Mouse (Mus musculus) MEL (cell line): ENCODE measurements around the gene Rabl2. TPM values are rescaled to one million over a fixed set of nuclear protein-coding genes. Genes with fewer than 3 reads are reported as not detected.

Source experiments
- DNase-seq: peaks from one replicate; pipeline ENCODE4 v3.0.0; 2011; ENCODE audit warnings: low read depth, low spot score
- H3K27ac ChIP-seq: 2 replicates; pipeline ENCODE4 v1.5.1; 2012; ENCODE audit warnings: low read depth, mild to moderate bottlenecking, control low read depth, low read length, moderate library complexity; ENCODE audit not compliant: control insufficient read depth
- H3K27me3 ChIP-seq, 2 experiments: fragments of 150-350 bp in 1 of 2; sonication (generic) in 1 of 2; 2 replicates each; pipeline ENCODE4 v1.6.1; 2012; ENCODE audit warnings: low read length in 2 of 2, mild to moderate bottlenecking in 2 of 2, improper control_type of control experiment in 1 of 2, moderate library complexity in 1 of 2; ENCODE audit not compliant: insufficient read depth in 2 of 2, control insufficient read depth in 1 of 2
- H3K36me3 ChIP-seq, 2 experiments: 2 replicates each; pipeline ENCODE4 v1.6.1; 2012 to 2014; ENCODE audit warnings: low read length in 2 of 2, improper control_type of control experiment in 1 of 2, inconsistent platforms in 1 of 2, mild to moderate bottlenecking in 1 of 2; ENCODE audit not compliant: insufficient read depth in 2 of 2, control insufficient read depth in 1 of 2
- H3K4me1 ChIP-seq, 2 experiments: fragments of 150-350 bp in 1 of 2; sonication (generic) in 1 of 2; 2 replicates each; pipeline ENCODE4 v1.6.1; 2012; ENCODE audit warnings: low read length in 2 of 2, improper control_type of control experiment in 1 of 2, mild to moderate bottlenecking in 1 of 2; ENCODE audit not compliant: insufficient read depth in 2 of 2, control insufficient read depth in 1 of 2
- H3K4me3 ChIP-seq, 2 experiments: fragments of 150-350 bp in 1 of 2; sonication (generic) in 1 of 2; 2 replicates each; pipeline ENCODE4 v1.5.1; 2012; ENCODE audit warnings: low read depth in 2 of 2, low read length in 2 of 2, mild to moderate bottlenecking in 2 of 2, moderate library complexity in 2 of 2, control low read depth in 1 of 2, improper control_type of control experiment in 1 of 2; ENCODE audit not compliant: control insufficient read depth in 1 of 2, insufficient read depth in 1 of 2
- H3K79me2 ChIP-seq: 2 replicates; pipeline ENCODE4 v1.6.1; 2012; ENCODE audit warnings: mild to moderate bottlenecking, low read length, moderate library complexity; ENCODE audit not compliant: control insufficient read depth, poor library complexity, insufficient read depth
- H3K9ac ChIP-seq: 2 replicates; pipeline ENCODE4 v1.6.1; 2012; ENCODE audit warnings: low read depth, mild to moderate bottlenecking, control low read depth, low read length, moderate library complexity; ENCODE audit not compliant: control insufficient read depth, poor library complexity, severe bottlenecking
- H3K9me3 ChIP-seq: fragments of 150-350 bp; sonication (generic); replicated peaks from 2 replicates; pipeline ENCODE4 v1.6.1; 2012; ENCODE audit warnings: mild to moderate bottlenecking, low read length, improper control_type of control experiment, moderate library complexity; ENCODE audit not compliant: insufficient read depth
- BHLHE40 ChIP-seq: IDR thresholded peaks from 2 replicates; pipeline ENCODE4 v1.6.1; 2012; ENCODE audit warnings: low read depth, mild to moderate bottlenecking, inconsistent platforms, low read length, improper control_type of control experiment, borderline replicate concordance
- CHD1 ChIP-seq: IDR thresholded peaks from 2 replicates; pipeline ENCODE4 v1.6.1; 2012; ENCODE audit warnings: low read depth, mild to moderate bottlenecking, inconsistent platforms, low read length, improper control_type of control experiment
- CHD2 ChIP-seq: IDR thresholded peaks from 2 replicates; pipeline ENCODE4 v1.6.1; 2011; ENCODE audit warnings: low read length, improper control_type of control experiment
- CTCF ChIP-seq, 3 experiments: IDR thresholded peaks in 2 of 3; conservative IDR thresholded peaks in 1 of 3; 2 replicates each; pipeline ENCODE4 v1.5.1; 2011 to 2012; ENCODE audit warnings: low read length in 3 of 3, low read depth in 2 of 3, mild to moderate bottlenecking in 2 of 3, improper control_type of control experiment in 1 of 3, inconsistent platforms in 1 of 3, mixed read lengths in 1 of 3, moderate library complexity in 1 of 3; ENCODE audit not compliant: control insufficient read depth in 1 of 3, insufficient read depth in 1 of 3, poor library complexity in 1 of 3, severe bottlenecking in 1 of 3
- E2F4 ChIP-seq: IDR thresholded peaks from 2 replicates; pipeline ENCODE4 v1.6.1; 2011; ENCODE audit warnings: low read depth, low read length, improper control_type of control experiment, borderline replicate concordance
- ELF1 ChIP-seq: IDR thresholded peaks from 2 replicates; pipeline ENCODE4 v1.6.1; 2014; ENCODE audit warnings: low read depth, mild to moderate bottlenecking, inconsistent platforms, low read length, improper control_type of control experiment, moderate library complexity
- EP300 ChIP-seq, 2 experiments: IDR thresholded peaks; 2 replicates each; pipeline ENCODE4 v1.6.1; 2011; ENCODE audit warnings: improper control_type of control experiment in 2 of 2, low read length in 2 of 2, low read depth in 1 of 2, mild to moderate bottlenecking in 1 of 2
- ETS1 ChIP-seq: IDR thresholded peaks from 2 replicates; pipeline ENCODE4 v1.6.1; 2012; ENCODE audit warnings: low read depth, mild to moderate bottlenecking, inconsistent platforms, low read length, improper control_type of control experiment, moderate library complexity
- GATA1 ChIP-seq: IDR thresholded peaks from 2 replicates; pipeline ENCODE4 v1.6.1; 2011; ENCODE audit warnings: low read depth, low read length, improper control_type of control experiment
- HCFC1 ChIP-seq: IDR thresholded peaks from 2 replicates; pipeline ENCODE4 v1.6.1; 2012; ENCODE audit warnings: low read depth, mild to moderate bottlenecking, inconsistent platforms, low read length, improper control_type of control experiment, moderate library complexity
- JUND ChIP-seq: IDR thresholded peaks from 2 replicates; pipeline ENCODE4 v1.6.1; 2011; ENCODE audit warnings: low read depth, mild to moderate bottlenecking, improper control_type of control experiment, low read length
- MAZ ChIP-seq: IDR thresholded peaks from 2 replicates; pipeline ENCODE4 v1.6.1; 2012; ENCODE audit warnings: low read depth, mild to moderate bottlenecking, inconsistent platforms, low read length, improper control_type of control experiment
- MYB ChIP-seq: IDR thresholded peaks from 2 replicates; pipeline ENCODE4 v1.6.1; 2011; ENCODE audit warnings: mild to moderate bottlenecking, low read depth, low read length, improper control_type of control experiment
- MYC ChIP-seq: IDR thresholded peaks from 2 replicates; pipeline ENCODE4 v1.6.1; 2011; ENCODE audit warnings: low read depth, mild to moderate bottlenecking, low read length, improper control_type of control experiment, moderate library complexity
- NRF1 ChIP-seq: IDR thresholded peaks from 2 replicates; pipeline ENCODE4 v1.6.1; 2014; ENCODE audit warnings: low read depth, mild to moderate bottlenecking, inconsistent platforms, low read length, improper control_type of control experiment, moderate library complexity; ENCODE audit not compliant: poor library complexity, insufficient read depth, severe bottlenecking
- POLR2AphosphoS5 ChIP-seq: IDR thresholded peaks from 2 replicates; pipeline ENCODE4 v1.6.1; 2012; ENCODE audit warnings: low read depth, borderline replicate concordance, mild to moderate bottlenecking, inconsistent platforms, low read length, moderate library complexity, mixed read lengths
- RAD21 ChIP-seq: IDR thresholded peaks from 2 replicates; pipeline ENCODE4 v1.6.1; 2011; ENCODE audit warnings: mild to moderate bottlenecking, low read depth, low read length, improper control_type of control experiment
- SIN3A ChIP-seq: IDR thresholded peaks from 2 replicates; pipeline ENCODE4 v1.6.1; 2012; ENCODE audit warnings: low read length, improper control_type of control experiment, inconsistent platforms
- TCF12 ChIP-seq: IDR thresholded peaks from 2 replicates; pipeline ENCODE4 v1.6.1; 2014; ENCODE audit warnings: low read depth, mild to moderate bottlenecking, inconsistent platforms, low read length, improper control_type of control experiment, moderate library complexity
- UBTF ChIP-seq: IDR thresholded peaks from 2 replicates; pipeline ENCODE4 v1.6.1; 2012; ENCODE audit warnings: low read depth, mild to moderate bottlenecking, inconsistent platforms, low read length, improper control_type of control experiment, moderate library complexity, borderline replicate concordance; ENCODE audit not compliant: insufficient read depth
- USF1 ChIP-seq: IDR thresholded peaks from 2 replicates; pipeline ENCODE4 v1.6.1; 2014; ENCODE audit warnings: low read depth, mild to moderate bottlenecking, inconsistent platforms, low read length, improper control_type of control experiment, moderate library complexity
- ZNF384 ChIP-seq: IDR thresholded peaks from 2 replicates; pipeline ENCODE4 v1.6.1; 2012; ENCODE audit warnings: low read depth, mild to moderate bottlenecking, inconsistent platforms, low read length, improper control_type of control experiment
- polyA plus RNA-seq, 2 experiments: library from polyadenylated mRNA; stranded (reverse) in 1 of 2; unstranded in 1 of 2; fragments of >175 nt in 1 of 2; fragments of >200 nt in 1 of 2; gene quantifications; 2 replicates each; pipeline versions ENCODE4 v1.2.1 to v1.2.4; 2012; ENCODE audit warnings: low replicate concordance in 2 of 2, low read depth in 1 of 2; ENCODE audit not compliant: insufficient read length in 2 of 2, insufficient read depth in 1 of 2, missing spikeins in 1 of 2
- total RNA-seq: library from RNA; depleted of rRNA; stranded (reverse); fragments of 300-350 nt; gene quantifications from 2 replicates; pipeline ENCODE4 v1.2.3, GENCODE M21; 2012

The Rabl2 gene
- total and polyA plus RNA-seq, 3 experiments, result 3.0 to 10.6 TPM; not detected in 1

- Histone ChIP-seq H3K27me3 (no peaks in the 10 kb centered on the region), H3K9ac (no peak overlapping the region), H3K79me2 (no peaks in the 10 kb centered on the region), H3K27ac (no peak overlapping the region), H3K9me3 (no peaks in the 10 kb centered on the region), H3K36me3 (no peaks in the 10 kb centered on the region), H3K4me1 (no peaks in the 10 kb centered on the region), H3K4me3 (no peak overlapping the region)
- no peak for TF ChIP-seq TCF12
- no peak for TF ChIP-seq MAZ
- TF ChIP-seq USF1, result no peak
- no peak for TF ChIP-seq JUND
- no peak for TF ChIP-seq UBTF
- TF ChIP-seq MYB, result no peak
- TF ChIP-seq ELF1, result no peak
- TF ChIP-seq MYC, result no peak
- no peak for TF ChIP-seq HCFC1
- TF ChIP-seq BHLHE40, result no peak
- TF ChIP-seq POLR2AphosphoS5, result no peak
- TF ChIP-seq E2F4, result no peak
- no peak for DNase-seq
Measured at GRCm38 (mm10) chr15:89572147-89572546, 19.6 kb downstream of the Rabl2 start.

- no peaks in the 10 kb centered on the region for H3K36me3 ChIP-seq
- H3K9ac ChIP-seq, result no peak within 1 kb of the TSS
- H3K79me2 ChIP-seq, result no peaks in the 10 kb centered on the region
- H3K4me1 ChIP-seq, result no peaks in the 10 kb centered on the region
- H3K27ac ChIP-seq, result no peak within 1 kb of the TSS
- H3K4me3 ChIP-seq, result no peak within 1 kb of the TSS
- H3K27me3 ChIP-seq, result no peaks in the 10 kb centered on the region
- H3K9me3 ChIP-seq, result no peaks in the 10 kb centered on the region
- no peak for TF ChIP-seq USF1
- no peak for TF ChIP-seq MYB
- TF ChIP-seq ZNF384, result no peak
- no peak for TF ChIP-seq NRF1
- TF ChIP-seq ELF1, result no peak
- no peak for TF ChIP-seq TCF12
- TF ChIP-seq CHD1, result no peak
- no peak for TF ChIP-seq RAD21
- TF ChIP-seq CTCF (IDR thresholded peaks at IDR 0.05 in 2 of 3, conservative IDR thresholded peaks at IDR 0.05 in 1 of 3; ENCODE audit: control insufficient read depth in 1 of 3, insufficient read depth in 1 of 3, low read depth in 2 of 3, low read length in 3 of 3, poor library complexity in 1 of 3, severe bottlenecking in 1 of 3), result no peak
- TF ChIP-seq HCFC1, result no peak
- TF ChIP-seq EP300 (IDR thresholded peaks at IDR 0.05; ENCODE audit: low read depth in 1 of 2, low read length in 2 of 2), result no peak
- TF ChIP-seq GATA1, result no peak
- TF ChIP-seq ETS1, result no peak
- TF ChIP-seq UBTF, result no peak
- no peak for TF ChIP-seq CHD2
- no peak for TF ChIP-seq SIN3A
- DNase-seq, result no peak
Measured at GRCm38 (mm10) chr15:89568114-89568513, 23.6 kb downstream of the Rabl2 start, which contains the start of gene Acr. TSS of gene Acr (plus strand) at chr15:89568326.
